Mouse (Mus musculus) gastrocnemius, adult 2 months (tissue): ENCODE measurements around the gene Dgkz. TPM values are rescaled to one million over a fixed set of nuclear protein-coding genes. Genes with fewer than 3 reads are reported as not detected.
A peak's percentile ranks its signal among the peaks of the same experiment; 100 is the strongest.

Experiments
- DNase-seq: peaks from one replicate; pipeline ENCODE4 v3.0.0; 2022
- H3K27ac ChIP-seq: fragments of 200-600 bp; 2 replicates; pipeline ENCODE4 v1.8.1; 2022; ENCODE audit warnings: mild to moderate bottlenecking
- H3K4me3 ChIP-seq: fragments of 200-600 bp; 2 replicates; pipeline ENCODE4 v1.8.1; 2022; ENCODE audit warnings: mild to moderate bottlenecking, moderate library complexity
- CTCF ChIP-seq: fragments of 200-600 bp; IDR thresholded peaks from 2 replicates; pipeline ENCODE4 v1.8.1; 2022; ENCODE audit warnings: antibody characterized with exemption, mild to moderate bottlenecking, moderate library complexity
- intact Hi-C: fragments of 180-260 bp; cut with DNase I; formaldehyde crosslinking; loops from one replicate; pipeline ENCODE4 v1.15.1; 2025
- total RNA-seq, 2 experiments: library from RNA; stranded (reverse); gene quantifications; 2 replicates each; pipeline ENCODE4 v1.2.3; 2021

Gene Dgkz
- total RNA-seq, 2 experiments from 2014 or later, result 33.7 to 37.5 TPM

- intact Hi-C loops, result loop anchor here (2.0 to 10.0 kb wide), 5 partner anchors 36 to 451 kb away; partner anchors contain the start of gene Creb3l1
- DNase-seq, result peak; percentile 62
- no peak overlapping the region for H3K4me3 ChIP-seq
- H3K27ac ChIP-seq, result peak overlapping the region; percentile 35; the same call in 1 of the 2 replicates
- TF ChIP-seq CTCF, result peak; percentile 52
These were observed 10.4 kb upstream of the Dgkz start for GRCm38 (mm10) chr2:91986071-91986470.

DNA sequence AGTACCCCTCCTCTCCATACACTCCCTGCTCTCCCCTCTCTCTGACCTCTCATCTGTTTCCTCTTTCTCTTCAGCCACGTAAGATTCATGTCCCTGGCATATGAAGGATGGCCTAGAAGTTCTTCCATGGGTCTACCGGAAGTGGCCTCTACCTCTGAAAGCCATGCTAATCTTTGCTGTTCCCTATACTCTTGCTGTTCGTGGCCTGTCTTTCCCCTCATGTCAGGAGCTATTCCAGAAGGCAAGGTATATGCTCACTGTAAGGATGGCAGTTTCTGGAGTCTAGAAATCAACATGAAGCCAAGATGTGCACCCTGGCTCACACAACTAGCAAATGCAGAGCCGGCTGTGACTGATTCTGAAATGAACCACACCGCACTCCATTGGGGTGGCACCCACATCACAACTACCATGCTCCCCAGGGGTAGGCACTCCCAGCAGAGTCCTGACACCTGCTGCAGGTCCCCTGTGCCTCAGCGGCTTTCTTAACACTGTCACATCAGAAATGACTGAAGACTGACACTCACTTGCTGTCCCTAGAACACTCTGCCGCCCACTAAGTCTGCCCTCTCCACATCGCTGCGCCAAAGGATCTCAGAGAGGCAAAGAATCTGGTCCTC, 9.4 kb upstream of the Dgkz start:
- H3K4me3 ChIP-seq, result peak overlapping the region; percentile 47; the same call in 1 of the 2 replicates
- DNase-seq, result no peak
- intact Hi-C loops, result loop anchor here (5.0 to 10.0 kb wide), 4 partner anchors 37 to 452 kb away; partner anchors contain the start of gene Creb3l1
- TF ChIP-seq CTCF, result no peak
- peak overlapping the region; percentile 66 for H3K27ac ChIP-seq

DNA sequence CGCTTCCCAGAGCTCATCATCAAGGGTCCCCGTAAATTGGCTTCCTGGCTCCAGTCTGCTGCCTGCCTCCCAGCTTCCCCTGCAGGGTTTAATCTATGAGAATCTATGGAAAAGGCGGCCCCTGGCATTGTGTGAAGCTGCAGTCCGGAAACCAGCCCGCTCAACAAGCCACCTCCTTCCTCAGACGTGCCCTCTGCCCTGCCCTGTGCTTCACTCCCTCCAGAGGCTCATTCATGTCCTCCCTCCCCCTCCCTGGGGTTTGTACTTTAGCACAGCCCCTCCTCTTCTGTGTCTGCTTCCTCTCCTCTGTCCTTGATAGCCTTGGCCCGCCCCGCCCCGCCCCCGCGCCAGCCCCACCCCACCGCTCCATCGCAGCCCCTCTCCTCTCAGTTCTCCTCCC, 8.8 kb upstream of the Dgkz start:
- DNase-seq, result peak; percentile 50
- Histone ChIP-seq H3K4me3 (peak overlapping the region; percentile 47), H3K27ac (peak overlapping the region; percentile 66)
- TF ChIP-seq CTCF, result no peak
- intact Hi-C loops, result loop anchor here (10.0 kb wide), 1 partner anchor 200 kb away; no protein-coding TSS in a partner anchor

DNA sequence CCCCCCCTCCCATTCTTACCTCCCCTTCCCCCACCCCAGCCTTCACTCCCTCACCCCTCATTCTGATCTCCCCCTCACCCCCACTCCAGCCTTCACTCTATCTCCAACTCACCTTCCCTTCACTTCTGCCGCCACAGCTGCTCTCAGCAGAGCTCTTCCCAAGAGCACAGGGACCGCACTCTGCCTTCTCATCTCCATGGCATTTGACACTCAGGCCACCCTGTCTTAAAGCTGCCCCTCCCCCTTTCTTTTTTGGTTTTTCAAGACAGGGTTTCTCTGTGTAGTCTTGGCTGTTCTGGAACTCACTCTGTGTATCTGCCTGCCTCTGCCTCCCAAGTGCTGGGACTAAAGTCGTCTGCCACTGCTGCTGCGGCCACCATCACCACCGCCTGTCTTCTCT, 5.2 kb upstream of the Dgkz start:
- no peak for TF ChIP-seq CTCF
- H3K27ac ChIP-seq, result no peak overlapping the region
- no peak overlapping the region for H3K4me3 ChIP-seq
- intact Hi-C loops, result loop anchor here (10.0 kb wide), 1 partner anchor 204 kb away; no protein-coding TSS in a partner anchor
- no peak for DNase-seq

- Histone ChIP-seq H3K4me3 (no peak overlapping the region), H3K27ac (no peak overlapping the region)
- intact Hi-C loops, result loop anchor here (10.0 kb wide), 1 partner anchor 205 kb away; no protein-coding TSS in a partner anchor
- DNase-seq, result no peak
- TF ChIP-seq CTCF, result no peak
These were observed 4.6 kb upstream of the Dgkz start for GRCm38 (mm10) chr2:91980245-91980644.

DNA sequence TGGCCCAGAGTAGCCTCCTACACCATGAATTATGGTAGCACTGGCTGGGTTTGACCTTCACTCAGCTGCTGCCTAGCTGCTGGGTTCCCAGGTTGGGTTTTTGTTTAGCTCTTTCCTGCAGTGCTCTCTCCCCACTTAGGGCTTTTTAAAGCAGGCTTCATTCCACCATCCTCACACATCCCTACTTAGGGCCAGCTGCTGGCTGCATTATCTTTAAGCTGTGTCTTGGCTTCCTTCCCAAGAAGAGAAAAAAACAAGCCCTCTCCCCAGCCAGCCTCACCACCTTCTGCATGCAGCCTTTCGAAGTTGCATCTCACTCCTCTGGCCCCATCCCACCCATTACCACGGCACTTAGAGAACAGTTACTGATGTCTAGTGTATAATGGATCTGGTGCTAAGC, 2.9 kb upstream of the Dgkz start:
- Histone ChIP-seq H3K27ac (no peak overlapping the region), H3K4me3 (no peak overlapping the region)
- intact Hi-C loops, result no loop called here
- no peak for TF ChIP-seq CTCF
- DNase-seq, result no peak

- no peak for DNase-seq
- intact Hi-C loops, result no loop called here
- Histone ChIP-seq H3K4me3 (no peak overlapping the region), H3K27ac (no peak overlapping the region)
- no peak for TF ChIP-seq CTCF
These were observed 2.3 kb upstream of the Dgkz start for GRCm38 (mm10) chr2:91977960-91978359.

DNA sequence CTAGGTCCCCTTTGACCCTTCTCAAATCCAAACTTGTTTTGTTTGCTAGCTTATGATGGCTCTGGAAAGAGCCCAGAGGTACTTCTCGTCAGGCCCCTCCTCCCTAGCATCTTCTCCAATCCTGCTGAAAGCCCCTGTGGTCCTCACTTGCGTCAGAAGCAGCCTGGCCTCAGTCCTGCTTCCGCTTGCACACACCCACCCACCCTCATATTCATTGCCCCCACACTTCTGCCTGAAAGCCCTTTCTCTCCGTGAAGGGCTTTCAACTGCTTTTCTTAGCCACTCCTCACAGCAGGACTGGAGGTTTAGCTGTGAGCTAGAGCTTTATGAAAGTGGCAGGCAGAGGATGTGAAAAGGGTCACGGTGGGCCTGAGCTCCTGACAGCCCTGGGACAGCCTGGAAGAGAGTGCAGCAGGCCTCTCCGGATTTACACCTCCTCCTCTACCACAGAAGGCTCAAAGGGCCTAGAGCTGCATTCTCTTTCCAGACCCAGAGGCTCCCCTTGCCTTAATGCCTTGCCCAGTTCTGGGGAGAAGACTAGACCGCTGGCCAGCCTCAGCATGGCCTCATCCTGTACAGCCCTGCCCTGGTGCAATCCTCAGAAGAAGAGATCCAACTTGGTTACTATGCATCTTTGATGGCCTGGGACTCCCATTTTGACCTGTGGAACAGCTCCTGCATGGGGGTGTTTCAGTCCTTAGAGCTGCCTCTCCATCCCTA, 2.1 kb downstream of the Dgkz start:
- no peak for TF ChIP-seq CTCF
- intact Hi-C loops, result no loop called here
- no peak for DNase-seq
- Histone ChIP-seq H3K4me3 (no peak overlapping the region), H3K27ac (no peak overlapping the region)

DNA sequence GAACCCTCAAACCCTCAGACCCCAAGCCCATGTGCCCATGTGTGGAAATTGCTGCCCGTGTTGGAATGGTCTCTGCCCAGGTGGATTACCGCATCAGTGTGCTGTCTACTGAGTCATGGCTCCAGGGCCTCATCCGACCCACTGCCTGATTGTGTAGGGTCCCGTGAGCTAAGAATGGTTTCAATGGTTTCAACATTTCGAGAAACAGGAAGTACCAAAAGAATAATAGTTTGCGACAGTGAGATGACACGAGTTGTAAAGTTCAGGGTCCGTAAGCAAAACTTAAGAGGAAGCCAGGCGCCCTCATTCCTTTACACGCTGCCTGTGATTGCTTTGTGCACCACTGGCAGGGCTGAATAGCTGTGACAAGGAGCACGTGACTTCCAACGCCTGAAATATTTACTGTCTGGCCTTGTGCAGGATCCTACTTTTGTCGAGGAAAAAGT, 3.5 kb downstream of the Dgkz start:
- Histone ChIP-seq H3K27ac (peak overlapping the region; percentile 94), H3K4me3 (no peak overlapping the region)
- DNase-seq, result no peak
- TF ChIP-seq CTCF, result no peak
- intact Hi-C loops, result no loop called here

- DNase-seq, result peak; percentile 88
- intact Hi-C loops, result no loop called here
- Histone ChIP-seq H3K27ac (peak overlapping the region; percentile 94), H3K4me3 (peak overlapping the region; percentile 57)
- TF ChIP-seq CTCF, result no peak
These were observed 4.2 kb downstream of the Dgkz start for GRCm38 (mm10) chr2:91971231-91972097.

DNA sequence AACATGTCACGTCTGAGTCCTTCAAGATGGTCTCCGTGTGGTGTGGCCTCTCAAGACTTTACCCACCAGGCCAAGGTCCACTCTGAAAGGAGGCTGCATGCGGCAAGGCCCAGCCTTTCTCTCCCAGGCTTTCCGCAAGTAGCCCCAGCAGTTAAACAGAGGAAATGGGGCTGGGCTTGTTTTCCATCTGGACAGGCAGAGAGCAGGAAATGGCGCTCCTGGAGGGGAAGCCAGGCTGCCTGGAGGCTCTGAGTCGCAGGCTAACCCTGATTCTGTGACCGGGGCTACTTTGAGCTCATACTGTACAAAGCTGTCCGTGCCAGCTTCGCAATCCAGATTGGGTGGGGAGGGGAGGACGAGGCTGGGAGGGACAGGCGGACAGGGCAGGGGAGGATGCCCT, 7.7 kb downstream of the Dgkz start:
- no peak for TF ChIP-seq CTCF
- Histone ChIP-seq H3K4me3 (no peak overlapping the region), H3K27ac (peak overlapping the region; percentile 85)
- intact Hi-C loops, result no loop called here
- peak; percentile 54 for DNase-seq

DNA sequence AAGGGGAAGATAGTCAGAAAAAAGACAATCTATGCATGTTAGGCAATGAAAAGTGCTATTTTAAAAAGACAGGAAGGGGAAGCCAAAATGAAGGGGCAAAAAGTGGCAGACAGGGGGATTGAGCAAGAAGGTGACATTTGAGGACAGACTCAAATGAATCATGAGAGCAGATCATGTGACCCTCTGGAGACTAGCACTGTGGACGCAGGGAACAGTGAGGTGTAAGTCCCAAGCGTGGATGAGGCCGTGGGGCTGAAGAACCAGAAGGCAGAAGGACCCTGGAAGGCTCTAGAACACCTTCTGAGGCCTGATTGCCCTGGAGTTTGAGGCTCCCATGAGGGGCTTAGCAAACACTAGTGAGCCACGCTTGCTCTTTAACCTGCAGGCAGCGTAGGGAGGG, 9.3 kb downstream of the Dgkz start:
- no peak for TF ChIP-seq CTCF
- peak overlapping the region; percentile 65 for H3K27ac ChIP-seq
- intact Hi-C loops, result no loop called here
- H3K4me3 ChIP-seq, result no peak overlapping the region
- DNase-seq, result no peak
